Mouse (Mus musculus): Measurements from ENCODE around the gene Clstn2.

DNA sequence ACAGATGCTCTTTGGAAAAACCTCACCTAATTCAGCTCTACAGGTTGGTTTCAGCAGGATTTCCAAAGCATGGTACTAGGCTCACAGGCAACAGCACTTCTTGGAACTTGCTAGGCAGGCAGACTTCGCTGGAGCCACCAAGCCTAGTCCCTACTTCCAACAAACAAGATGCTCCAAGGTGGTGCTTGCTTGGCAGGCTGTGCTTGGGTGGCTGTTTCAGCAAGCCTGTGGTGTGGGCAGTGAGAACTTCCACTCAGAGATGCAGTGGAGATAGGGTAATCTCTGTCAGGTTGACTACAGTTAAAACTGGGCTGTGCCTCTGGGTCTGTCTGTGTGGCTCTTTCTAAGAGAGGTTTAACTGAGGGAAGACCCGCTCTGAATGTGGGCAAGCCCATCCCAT is 541.4 kb downstream of the Clstn2 start:
- TF ChIP-seq POLR2A (IDR thresholded peaks at IDR 0.05; ENCODE audit: borderline replicate concordance, insufficient read depth, low read length): no peak
- TF ChIP-seq CTCF (IDR thresholded peaks at IDR 0.05; ENCODE audit: borderline replicate concordance, insufficient read depth, low read depth, low read length): no peak

All from cerebellum, adult 2 months (tissue).